Mouse (Mus musculus) kidney, adult 2 months (tissue): ENCODE results near the gene Sdk1.

Source experiments
- CTCF ChIP-seq: fragments of 200-500 bp; conservative IDR thresholded peaks from 2 replicates; pipeline ENCODE4 v1.5.1; 2011; ENCODE audit warnings: low read depth, mild to moderate bottlenecking, control low read depth, low read length, moderate library complexity, mixed read lengths; ENCODE audit not compliant: insufficient read depth, insufficient read length
- POLR2A ChIP-seq: fragments of 200-500 bp; IDR thresholded peaks from one replicate; pipeline ENCODE4 v1.6.1; 2011; ENCODE audit warnings: low read depth, low read length, control low read depth

- TF ChIP-seq CTCF, result no peak
- TF ChIP-seq POLR2A, result no peak
Observed at GRCm38 (mm10) chr5:141916954-141917353, 675.7 kb downstream of the Sdk1 start.
